Mouse (Mus musculus) C2C12 (cell line): ENCODE data around the gene Pex11a. TPM values are rescaled to one million over a fixed set of nuclear protein-coding genes. Genes with fewer than 3 reads are reported as not detected.

Source experiments
- H3K27me3 ChIP-seq: one replicate; pipeline ENCODE4 v1.6.1; 2011; ENCODE audit not compliant: control insufficient read depth, insufficient read depth, insufficient read length
- H3K36me3 ChIP-seq: one replicate; pipeline ENCODE4 v1.6.1; 2011; ENCODE audit not compliant: control insufficient read depth, insufficient read depth
- H3K4me3 ChIP-seq: one replicate; pipeline ENCODE4 v1.5.1; 2011; ENCODE audit warnings: mild to moderate bottlenecking, control low read depth; ENCODE audit not compliant: poor library complexity, insufficient read depth, severe bottlenecking
- H3K79me2 ChIP-seq: one replicate; pipeline ENCODE4 v1.6.1; 2011; ENCODE audit not compliant: control insufficient read depth, insufficient read depth
- H3K79me3 ChIP-seq: one replicate; pipeline ENCODE4 v1.6.1; 2011; ENCODE audit warnings: low read depth, control low read depth
- H3ac ChIP-seq: one replicate; pipeline ENCODE3; 2011; ENCODE audit warnings: low read depth; ENCODE audit not compliant: control insufficient read depth, insufficient read length
- CEBPB ChIP-seq: IDR thresholded peaks from one replicate; pipeline ENCODE4 v1.6.1; 2011; ENCODE audit warnings: low read depth, mild to moderate bottlenecking, control low read depth, moderate library complexity
- CTCF ChIP-seq: IDR thresholded peaks from one replicate; pipeline ENCODE4 v1.5.1; 2011; ENCODE audit not compliant: control insufficient read depth, insufficient read depth, insufficient read length
- FOSL1 ChIP-seq: IDR thresholded peaks from one replicate; pipeline ENCODE4 v1.8.0; 2011; ENCODE audit warnings: mild to moderate bottlenecking, low read length; ENCODE audit not compliant: poor library complexity, insufficient read depth, severe bottlenecking
- MAX ChIP-seq: IDR thresholded peaks from one replicate; pipeline ENCODE4 v1.6.1; 2011; ENCODE audit warnings: mild to moderate bottlenecking, control low read depth
- MYOD1 ChIP-seq: IDR thresholded peaks from one replicate; pipeline ENCODE4 v1.6.1; 2011; ENCODE audit warnings: low read depth; ENCODE audit not compliant: control insufficient read depth, insufficient read length
- MYOG ChIP-seq: IDR thresholded peaks from one replicate; pipeline ENCODE4 v1.6.1; 2011; ENCODE audit not compliant: control insufficient read depth, insufficient read length; ENCODE audit errors: extremely low read depth
- USF1 ChIP-seq: IDR thresholded peaks from one replicate; pipeline ENCODE4 v1.6.1; 2011; ENCODE audit warnings: low read depth, mild to moderate bottlenecking, control low read depth, moderate library complexity
- polyA plus RNA-seq: library from polyadenylated mRNA; unstranded; fragments of >200 nt; fragmentation: generic; extraction: Trizol; gene quantifications from one replicate; pipeline ENCODE4 v1.2.1, GENCODE M21; 2012; ENCODE audit warnings: missing spikeins

Pex11a gene
- polyA plus RNA-seq, 1 experiment = 2.2 TPM

- no peaks in the 10 kb centered on the region for H3K36me3 ChIP-seq
- H3ac ChIP-seq = no peak overlapping the region
- no peaks in the 10 kb centered on the region for H3K79me3 ChIP-seq
- peak; percentile 66 for TF ChIP-seq CTCF
- no peak for TF ChIP-seq CEBPB
- no peak for TF ChIP-seq MAX
- no peak for TF ChIP-seq MYOD1
- peaks cover 14% of the 10 kb centered on the region for H3K27me3 ChIP-seq
- no peak overlapping the region for H3K4me3 ChIP-seq
- no peaks in the 10 kb centered on the region for H3K79me2 ChIP-seq
Measured at GRCm38 (mm10) chr7:79728219-79728618, 14.7 kb downstream of the Pex11a start.

GRCm38 (mm10) chr7:79727091-79727490 is 15.8 kb downstream of the Pex11a start:
- H3K36me3 ChIP-seq = no peaks in the 10 kb centered on the region
- no peak overlapping the region for H3K4me3 ChIP-seq
- no peaks in the 10 kb centered on the region for H3K79me3 ChIP-seq
- H3K27me3 ChIP-seq = peaks cover 19% of the 10 kb centered on the region
- H3K79me2 ChIP-seq = no peaks in the 10 kb centered on the region
- TF ChIP-seq MYOG (no peak), CEBPB (no peak), CTCF (peak; percentile 82), FOSL1 (no peak)
- H3ac ChIP-seq = no peak overlapping the region

GRCm38 (mm10) chr7:79721386-79721977 is 21.4 kb downstream of the Pex11a start:
- no peak for TF ChIP-seq CTCF
- no peak for TF ChIP-seq MAX
- no peak for TF ChIP-seq MYOD1
- no peak for TF ChIP-seq CEBPB
- TF ChIP-seq MYOG = no peak
- TF ChIP-seq USF1 = no peak
- no peak for TF ChIP-seq FOSL1
- no peaks in the 10 kb centered on the region for H3K36me3 ChIP-seq
- no peak overlapping the region for H3ac ChIP-seq
- H3K27me3 ChIP-seq = peaks cover 14% of the 10 kb centered on the region
- no peak overlapping the region for H3K4me3 ChIP-seq
- H3K79me3 ChIP-seq = no peaks in the 10 kb centered on the region
- H3K79me2 ChIP-seq = no peaks in the 10 kb centered on the region

GRCm38 (mm10) chr7:79715187-79715981 is 27.5 kb downstream of the Pex11a start, which contains the start of gene Kif7:
TSS of gene Kif7 (minus strand) at chr7:79715720.
- TF ChIP-seq MYOD1 (no peak), MYOG (no peak), USF1 (no peak), MAX (no peak), CTCF (no peak), CEBPB (no peak), FOSL1 (no peak)

GRCm38 (mm10) chr7:79710831-79711230 is 32.1 kb downstream of the Pex11a start:
- Histone ChIP-seq H3K79me2 (no peaks in the 10 kb centered on the region), H3ac (no peak overlapping the region), H3K36me3 (no peaks in the 10 kb centered on the region), H3K4me3 (no peak overlapping the region), H3K79me3 (no peaks in the 10 kb centered on the region), H3K27me3 (no peaks in the 10 kb centered on the region)
- no peak for TF ChIP-seq CTCF
- no peak for TF ChIP-seq USF1
- TF ChIP-seq CEBPB = no peak
- no peak for TF ChIP-seq FOSL1
- no peak for TF ChIP-seq MYOD1
- no peak for TF ChIP-seq MAX

More at GRCm38 (mm10) chr7:79715187-79715981, 27.5 kb downstream of the Pex11a start, which contains the start of gene Kif7:
- Histone ChIP-seq H3K79me3 (no peaks in the 10 kb centered on the region), H3K79me2 (no peaks in the 10 kb centered on the region), H3K36me3 (no peaks in the 10 kb centered on the region), H3K27me3 (no peaks in the 10 kb centered on the region), H3K4me3 (peak within 1 kb of the TSS; percentile 48), H3ac (peak within 1 kb of the TSS; percentile 19)
